Comparison of ENCODE assay signal across 10 mouse cellular contexts in genomic region chr8:114876696-114877206, GRCm38 (mm10).
DNase-seq lines count a peak whose midpoint lies in the region; ATAC-seq lines count a peak whose summit lies in the region.
"Had no signal": no experiment of that assay in that cellular context is flagged by ENCODE, and none has a peak within 500 bp of the region (broad histone marks: within the 10 kb centered on the region; RNA-seq: fewer than 3 reads in every experiment).

No protein-coding gene starts in this region.

- intact Hi-C loops in gastrocnemius, postnatal 36 days (cut with DNase I): no loop called here

- H3K4me1 ChIP-seq in heart, embryonic 10.5 days: peaks cover 54% of the 10 kb centered on the region
- H3K4me1 ChIP-seq in limb, embryonic 12.5 days (replicated peaks): peaks cover 22% of the 10 kb centered on the region
- peaks cover 26% of the 10 kb centered on the region for H3K4me1 ChIP-seq in limb, embryonic 10.5 days
- H3K4me1 ChIP-seq in embryonic facial prominence, embryonic 10.5 days: peaks cover 58% of the 10 kb centered on the region
- H3K4me1 ChIP-seq in liver, embryonic 13.5 days (replicated peaks): peaks cover 69% of the 10 kb centered on the region

- H3K36me3 ChIP-seq in heart, embryonic 10.5 days: no peaks in the 10 kb centered on the region
- H3K36me3 ChIP-seq in limb, embryonic 12.5 days: no peaks in the 10 kb centered on the region
- no peaks in the 10 kb centered on the region for H3K36me3 ChIP-seq in limb, embryonic 10.5 days
- H3K36me3 ChIP-seq in embryonic facial prominence, embryonic 10.5 days (replicated peaks): no peaks in the 10 kb centered on the region
- H3K36me3 ChIP-seq in liver, embryonic 13.5 days: no peaks in the 10 kb centered on the region

- peak overlapping the region; percentile 31; the same call in 1 of the 2 replicates for H3K4me3 ChIP-seq in heart, embryonic 10.5 days
- H3K4me3 ChIP-seq in limb, embryonic 12.5 days (replicated peaks): no peak overlapping the region
- no peak overlapping the region for H3K4me3 ChIP-seq in limb, embryonic 10.5 days
- H3K4me3 ChIP-seq in embryonic facial prominence, embryonic 10.5 days: no peak overlapping the region
- no peak overlapping the region for H3K4me3 ChIP-seq in liver, embryonic 13.5 days (replicated peaks)

- no peak overlapping the region for H3K9ac ChIP-seq in limb, embryonic 12.5 days (replicated peaks)
- no peak overlapping the region for H3K9ac ChIP-seq in liver, embryonic 13.5 days

- no peak for ATAC-seq in limb, embryonic 12.5 days (ENCODE audit: insufficient number of reproducible peaks, insufficient read depth, low FRiP score, low TSS enrichment, low read depth)
- ATAC-seq in liver, embryonic 13.5 days (ENCODE audit: low read depth): no peak

- H3K9me3 ChIP-seq in heart, embryonic 10.5 days: no peaks in the 10 kb centered on the region
- no peaks in the 10 kb centered on the region for H3K9me3 ChIP-seq in limb, embryonic 12.5 days
- no peaks in the 10 kb centered on the region for H3K9me3 ChIP-seq in limb, embryonic 10.5 days (replicated peaks)
- no peaks in the 10 kb centered on the region for H3K9me3 ChIP-seq in embryonic facial prominence, embryonic 10.5 days
- H3K9me3 ChIP-seq in liver, embryonic 13.5 days (replicated peaks): no peaks in the 10 kb centered on the region

- peak overlapping the region; percentile 37 for H3K4me2 ChIP-seq in limb, embryonic 12.5 days
- 0 out of 2 replicates have a peak overlapping the region, but pooled peaks have one; percentile 13 for H3K4me2 ChIP-seq in liver, embryonic 13.5 days

- WGBS in heart, embryonic 10.5 days: 22% methylated on average over 9 of the region's 9 CpGs
- 34% methylated on average over 9 of the region's 9 CpGs for WGBS in limb, embryonic 12.5 days
- 28% methylated on average over 9 of the region's 9 CpGs for WGBS in limb, embryonic 10.5 days
- WGBS in embryonic facial prominence, embryonic 10.5 days: 26% methylated on average over 9 of the region's 9 CpGs
- 24% methylated on average over 9 of the region's 9 CpGs for WGBS in liver, embryonic 13.5 days (ENCODE audit: insufficient replicate concordance)

- H3K27me3 ChIP-seq in heart, embryonic 10.5 days (ENCODE audit: insufficient read depth, poor library complexity, severe bottlenecking): 0 out of 2 replicates have a peak, but pooled peaks cover 3% of the 10 kb centered on the region
- H3K27me3 ChIP-seq in limb, embryonic 12.5 days: peaks cover 5% of the 10 kb centered on the region
- H3K27me3 ChIP-seq in limb, embryonic 10.5 days (ENCODE audit: low read depth, poor library complexity, severe bottlenecking): peaks cover 47% of the 10 kb centered on the region
- peaks cover 47% of the 10 kb centered on the region for H3K27me3 ChIP-seq in embryonic facial prominence, embryonic 10.5 days (replicated peaks; ENCODE audit: low read depth, poor library complexity, severe bottlenecking)
- H3K27me3 ChIP-seq in liver, embryonic 13.5 days: no peaks in the 10 kb centered on the region

- no peak for DNase-seq in heart, embryonic 10.5 days (ENCODE audit: low spot score)
- no peak for DNase-seq in heart, adult 9 months (ENCODE audit: low spot score in 2 of 2)
- no peak for DNase-seq in limb, embryonic 10.5 days (ENCODE audit: low spot score)
- DNase-seq in embryonic facial prominence, embryonic 10.5 days (ENCODE audit: low spot score): no peak
- no peak for DNase-seq in liver, embryonic 13.5 days
- DNase-seq in gastrocnemius, postnatal 36 days: no peak
- DNase-seq in urinary bladder, postnatal 25 days (ENCODE audit: low spot score): no peak
- DNase-seq: cerebellum, adult 11-12 months; layer of hippocampus, postnatal 36 days had no signal

- peak overlapping the region; percentile 74; the same call in 1 of the 2 replicates for H3K27ac ChIP-seq in heart, embryonic 10.5 days
- 0 out of 2 replicates have a peak overlapping the region, but pooled peaks have one; percentile 14 for H3K27ac ChIP-seq in limb, embryonic 12.5 days
- no peak overlapping the region for H3K27ac ChIP-seq in limb, embryonic 10.5 days
- 0 out of 2 replicates have a peak overlapping the region, but pooled peaks have one; percentile 14 for H3K27ac ChIP-seq in embryonic facial prominence, embryonic 10.5 days (replicated peaks)
- H3K27ac ChIP-seq in liver, embryonic 13.5 days: no peak overlapping the region

Comparison
In these comparisons a context has a peak if more than half of its experiments do, and no peak if none do; other contexts are left out.
1. H3K27ac ChIP-seq: peak in heart, embryonic 10.5 days (single experiment), limb, embryonic 12.5 days (single experiment) and embryonic facial prominence, embryonic 10.5 days (single experiment); none in limb, embryonic 10.5 days (single experiment) and liver, embryonic 13.5 days (single experiment).